Mouse (Mus musculus) adrenal gland, postnatal 14 days (tissue): ENCODE measurements at regions not wholly inside any gene's neighbourhood (a gene's known extent, or its start where the extent isn't known, plus 50 kb on each side); places are given as distances from the start of the nearest gene placed in this dataset.

Experiments used
- DNase-seq: peaks from one replicate; pipeline ENCODE4 v3.0.0; 2021; ENCODE audit warnings: mixed read lengths

DNA sequence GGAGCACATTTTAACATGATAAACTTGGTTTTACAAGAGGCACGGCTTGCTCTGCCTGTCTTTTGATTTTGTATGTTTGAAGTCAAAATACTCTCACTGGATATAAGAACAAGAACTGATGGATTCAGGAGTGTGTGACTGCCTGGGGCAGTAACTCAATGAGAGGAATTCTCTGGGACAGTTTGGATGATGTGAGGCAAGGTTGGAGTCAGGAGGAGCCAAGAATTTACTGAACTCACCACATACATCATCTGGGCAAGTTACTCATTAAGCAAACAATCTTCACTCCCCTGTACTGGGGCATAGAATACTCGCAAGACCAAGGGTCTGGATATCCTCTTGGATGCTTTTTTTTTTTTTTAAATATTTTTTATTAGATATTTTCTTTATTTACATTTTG lies 87.7 kb upstream of the 4933412E24Rik start:
- DNase-seq: no peak

DNA sequence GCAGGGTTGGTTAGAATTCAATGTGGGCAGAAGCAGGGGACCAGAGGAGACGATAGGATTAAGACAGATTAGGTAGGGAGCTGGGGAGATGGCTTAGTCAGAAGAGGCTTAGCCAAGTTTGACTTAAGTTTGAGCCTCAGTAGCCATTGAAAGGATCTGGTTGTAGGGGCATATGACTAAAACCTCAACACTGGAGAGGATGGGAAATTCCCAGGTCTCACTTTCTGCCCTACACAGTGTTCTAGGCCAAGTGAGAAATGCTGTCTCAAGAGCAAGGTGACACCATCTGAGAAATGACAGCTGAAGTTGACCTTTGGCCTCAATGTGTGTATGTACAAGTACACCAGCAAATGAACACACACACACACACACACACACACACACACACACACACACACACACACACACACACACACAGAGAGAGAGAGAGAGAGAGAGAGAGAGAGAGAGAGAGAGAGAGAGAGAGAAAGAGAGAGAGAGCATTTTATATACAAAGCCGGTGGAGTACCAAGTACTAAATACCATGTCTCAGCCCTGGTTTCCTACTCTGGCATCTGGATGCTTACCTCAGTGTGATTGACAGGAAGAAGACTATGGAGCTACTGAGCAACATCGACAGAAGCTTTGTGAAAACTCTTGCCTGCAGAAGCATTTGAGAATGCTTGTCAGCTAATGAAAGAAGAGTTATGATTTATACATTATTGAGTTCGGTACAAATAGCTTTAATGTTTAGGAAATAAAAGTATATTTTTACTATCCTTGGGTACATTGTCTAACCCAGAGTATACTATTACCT lies 85.3 kb upstream of the 4933412E24Rik start:
- DNase-seq: no peak

- DNase-seq: peak; percentile 71
Measured at GRCm38 (mm10) chr15:60097141-60097540, 80.7 kb upstream of the 4933412E24Rik start.

DNA sequence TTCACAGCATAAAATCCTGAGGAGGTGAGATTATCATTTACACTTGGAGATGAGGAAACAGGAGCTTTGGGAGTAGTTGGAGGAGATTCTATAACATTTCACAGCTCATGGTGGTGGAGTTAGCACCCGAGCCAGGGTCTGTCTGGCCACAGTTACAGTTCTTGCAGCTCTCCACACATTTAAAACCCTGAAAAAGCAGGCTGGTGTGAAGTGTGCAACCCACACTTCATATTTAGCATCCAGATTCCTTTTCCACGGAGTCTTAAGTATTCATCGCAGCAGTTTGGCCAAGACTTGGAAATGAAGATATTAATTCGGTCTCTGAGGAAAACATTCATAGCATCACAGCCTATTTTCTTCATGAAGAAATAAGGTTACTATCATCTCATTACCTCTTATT lies 79.7 kb upstream of the 4933412E24Rik start:
- DNase-seq: no peak

DNA sequence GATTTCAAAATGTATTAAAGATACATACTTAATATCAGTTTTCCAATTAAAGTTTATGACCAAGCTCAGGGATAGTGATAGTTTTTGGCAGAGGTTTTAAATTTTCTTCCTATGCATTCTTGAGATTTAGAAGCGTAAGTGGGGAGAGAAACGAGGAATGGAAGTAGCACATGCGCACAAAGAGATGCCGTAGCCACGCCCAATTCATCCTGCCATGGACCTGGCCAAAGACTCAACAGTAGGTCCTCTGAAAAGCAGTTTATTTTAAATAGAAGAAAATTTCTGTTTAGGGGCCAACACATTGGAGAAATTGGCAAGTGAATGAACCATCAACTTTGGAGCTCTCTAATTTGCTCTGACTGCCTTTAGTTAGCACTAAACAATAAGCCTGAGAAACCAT lies 73.5 kb upstream of the 4933412E24Rik start:
- DNase-seq: no peak

- DNase-seq: no peak
Measured at GRCm38 (mm10) chr15:60088964-60089899, 72.8 kb upstream of the 4933412E24Rik start.
